Mouse (Mus musculus) megakaryocyte, embryonic 14.5 days (primary cell): ENCODE measurements at regions not wholly inside any gene's neighbourhood (a gene's known extent, or its start where the extent isn't known, plus 50 kb on each side); places are given as distances from the start of the nearest gene placed in this dataset.

Experiments used
- H3K27me3 ChIP-seq: replicated peaks from 2 replicates; pipeline ENCODE3; 2012; ENCODE audit warnings: inconsistent platforms
- H3K36me3 ChIP-seq: replicated peaks from 2 replicates; pipeline ENCODE3; 2012; ENCODE audit warnings: low read length, inconsistent platforms, mixed read lengths
- H3K4me1 ChIP-seq: 2 replicates; pipeline ENCODE4 v1.6.1; 2012; ENCODE audit warnings: inconsistent platforms
- H3K4me3 ChIP-seq: replicated peaks from 2 replicates; pipeline ENCODE3; 2012; ENCODE audit warnings: moderate library complexity, mild to moderate bottlenecking, inconsistent platforms
- H3K9me3 ChIP-seq: 2 replicates; pipeline ENCODE4 v1.6.1; 2012; ENCODE audit warnings: inconsistent platforms
- FLI1 ChIP-seq: IDR thresholded peaks from 2 replicates; pipeline ENCODE4 v1.6.1; 2012; ENCODE audit warnings: low read length, inconsistent platforms, mixed read lengths
- GATA1 ChIP-seq: IDR thresholded peaks from 3 replicates; pipeline ENCODE4 v1.6.1; 2012; ENCODE audit warnings: mixed read lengths, low read length, inconsistent platforms, borderline replicate concordance

DNA sequence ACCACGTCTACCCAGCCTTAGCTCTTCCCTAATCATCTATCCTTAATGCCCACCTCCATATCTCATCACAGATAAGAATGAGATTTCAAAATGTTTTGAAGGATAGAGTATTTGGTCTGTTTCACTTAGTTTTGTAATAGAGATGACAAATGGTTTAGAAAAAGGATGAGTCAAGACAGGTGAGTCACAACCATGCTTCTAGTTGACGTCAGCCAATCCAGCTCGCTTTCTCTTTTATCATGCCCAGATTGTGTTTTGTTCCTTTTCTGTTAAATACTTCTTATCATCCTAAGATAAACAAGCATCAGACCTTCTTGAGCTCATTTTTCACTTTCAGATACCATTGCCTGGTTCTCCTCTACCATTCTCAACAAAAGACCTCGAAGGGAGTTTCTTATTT is 125.4 kb upstream of the Fndc3a start:
- H3K4me3 ChIP-seq, result no peak overlapping the region
- H3K27me3 ChIP-seq, result peaks cover 2% of the 10 kb centered on the region
- TF ChIP-seq FLI1, result no peak
- TF ChIP-seq GATA1, result no peak
- H3K36me3 ChIP-seq, result no peaks in the 10 kb centered on the region
- no peaks in the 10 kb centered on the region for H3K9me3 ChIP-seq
- H3K4me1 ChIP-seq, result peaks cover 10% of the 10 kb centered on the region

DNA sequence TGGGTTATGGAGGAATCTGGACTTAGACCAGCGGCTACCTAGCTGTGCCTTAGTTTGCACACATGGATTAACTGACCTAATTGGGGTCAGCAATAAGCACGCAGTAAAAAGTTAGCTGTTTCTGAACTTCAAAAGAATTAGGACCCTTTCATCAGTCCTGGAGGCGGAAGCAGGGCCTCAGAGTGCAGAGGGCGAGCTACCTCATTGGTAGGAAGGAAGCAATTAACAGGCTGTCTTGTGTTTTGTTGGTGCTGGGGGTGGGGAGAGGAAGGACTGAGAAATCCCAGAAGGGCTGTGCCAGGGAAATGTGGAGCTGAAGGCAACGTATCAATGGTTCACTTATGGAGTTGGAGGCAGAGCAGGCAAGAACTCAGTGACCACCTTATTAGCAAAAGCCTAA is 119.5 kb upstream of the Fndc3a start:
- Histone ChIP-seq H3K4me1 (peaks cover 16% of the 10 kb centered on the region), H3K9me3 (no peaks in the 10 kb centered on the region), H3K27me3 (peaks cover 3% of the 10 kb centered on the region), H3K36me3 (no peaks in the 10 kb centered on the region), H3K4me3 (peak overlapping the region; percentile 26)
- no peak for TF ChIP-seq GATA1

DNA sequence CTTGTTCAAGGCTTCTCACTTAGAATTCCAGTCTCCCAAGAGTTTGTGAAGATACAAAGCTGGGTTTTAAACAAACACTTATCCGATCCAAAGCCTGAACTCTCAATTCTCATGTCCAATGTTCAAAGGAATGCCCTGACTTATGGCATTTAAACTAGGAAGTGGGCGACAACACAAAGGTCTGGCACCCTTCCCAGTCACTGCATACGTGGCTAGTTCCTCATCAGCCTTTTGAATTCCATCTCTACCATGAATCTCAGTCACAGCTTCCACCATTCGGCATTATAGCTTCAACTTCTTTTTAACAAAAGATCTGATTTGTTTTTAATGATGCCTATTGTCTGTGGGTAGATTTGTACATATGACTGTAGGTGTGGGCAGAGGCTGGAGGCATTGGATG is 115.7 kb upstream of the Fndc3a start:
- no peaks in the 10 kb centered on the region for H3K36me3 ChIP-seq
- no peak for TF ChIP-seq GATA1
- no peaks in the 10 kb centered on the region for H3K9me3 ChIP-seq
- peaks cover 2% of the 10 kb centered on the region for H3K27me3 ChIP-seq
- H3K4me1 ChIP-seq, result peaks cover 42% of the 10 kb centered on the region
- no peak overlapping the region for H3K4me3 ChIP-seq

DNA sequence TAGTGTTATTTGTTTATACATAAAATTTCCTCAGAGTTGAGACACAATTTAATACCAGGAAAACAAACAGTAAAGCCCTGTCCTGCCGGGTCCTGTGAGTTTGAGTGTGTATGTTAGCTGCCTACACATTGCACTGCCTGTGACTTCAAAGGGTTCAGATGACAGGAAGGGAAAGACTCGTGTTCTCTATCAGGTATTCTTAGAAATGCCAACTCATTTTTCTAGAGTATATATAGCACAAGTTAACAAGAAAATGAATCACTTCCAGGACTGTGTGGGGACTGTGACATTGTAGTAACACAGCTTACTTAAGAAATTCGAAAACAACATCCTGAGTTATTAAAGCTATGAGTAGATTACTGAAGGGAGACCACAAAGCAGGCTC is 112.4 kb upstream of the Fndc3a start:
- no peaks in the 10 kb centered on the region for H3K36me3 ChIP-seq
- TF ChIP-seq FLI1 (no peak), GATA1 (no peak)
- H3K9me3 ChIP-seq, result peaks cover 4% of the 10 kb centered on the region; the same call in 1 of the 2 replicates
- peak overlapping the region; percentile 53 for H3K4me3 ChIP-seq
- H3K27me3 ChIP-seq, result no peaks in the 10 kb centered on the region
- peaks cover 40% of the 10 kb centered on the region for H3K4me1 ChIP-seq

DNA sequence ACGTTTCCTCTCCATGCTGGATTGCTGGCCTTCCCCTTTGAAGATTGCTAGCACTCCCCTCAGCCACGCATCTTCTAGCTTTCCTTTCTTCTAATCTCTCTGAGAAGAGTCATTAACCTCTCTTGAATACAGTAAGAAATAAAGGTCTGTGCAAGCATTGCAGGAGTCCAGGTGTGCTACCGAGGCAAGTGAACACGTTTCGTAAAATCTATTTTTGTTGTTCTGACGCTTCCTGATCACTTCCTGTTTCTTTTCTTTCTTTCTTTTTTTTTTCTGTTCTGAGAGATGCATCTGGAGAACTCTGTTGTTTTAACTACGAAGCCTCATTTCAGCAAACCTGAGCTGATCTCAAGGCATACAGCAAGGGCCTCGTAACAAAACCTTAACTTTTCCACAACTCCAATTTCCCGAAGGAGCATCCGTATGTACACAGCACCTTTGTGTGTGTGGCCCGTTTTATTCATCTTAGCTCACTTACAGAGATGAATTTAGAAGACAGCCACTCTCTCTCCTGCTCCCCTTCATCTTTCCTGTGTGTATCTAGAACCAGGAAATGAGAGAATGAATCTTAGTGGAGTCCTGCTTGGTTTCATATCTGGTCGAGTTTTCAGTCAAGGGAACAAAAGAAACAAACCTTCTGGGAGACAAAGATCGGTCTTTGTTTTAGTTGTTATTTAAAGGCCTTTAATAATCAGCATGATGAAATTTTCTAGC is 111.9 kb upstream of the Fndc3a start:
- H3K27me3 ChIP-seq, result no peaks in the 10 kb centered on the region
- peak overlapping the region; percentile 0 for H3K4me3 ChIP-seq
- TF ChIP-seq FLI1 (no peak), GATA1 (no peak)
- peaks cover 4% of the 10 kb centered on the region; the same call in 1 of the 2 replicates for H3K9me3 ChIP-seq
- H3K36me3 ChIP-seq, result no peaks in the 10 kb centered on the region
- H3K4me1 ChIP-seq, result peaks cover 40% of the 10 kb centered on the region

DNA sequence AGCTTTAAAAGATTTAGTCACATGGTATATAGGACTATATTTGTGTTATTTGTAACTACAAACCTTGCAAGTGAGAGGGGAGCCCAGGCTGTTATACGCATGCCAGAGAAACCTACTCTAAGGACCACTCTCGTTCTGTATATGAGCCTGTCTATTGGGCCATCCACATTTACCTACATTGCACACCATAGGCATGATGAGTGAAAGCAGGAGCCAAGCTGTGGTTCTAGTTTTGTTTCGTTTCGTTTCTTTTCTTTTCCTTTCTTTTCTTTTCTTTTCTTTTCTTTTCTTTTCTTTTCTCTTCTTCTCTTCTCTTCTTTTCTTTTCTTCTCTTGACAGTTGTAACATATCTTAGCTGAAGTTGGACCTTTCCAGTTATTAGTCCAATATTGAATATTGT is 109.2 kb upstream of the Fndc3a start:
- Histone ChIP-seq H3K36me3 (no peaks in the 10 kb centered on the region), H3K9me3 (peaks cover 4% of the 10 kb centered on the region; the same call in 1 of the 2 replicates), H3K4me1 (peaks cover 40% of the 10 kb centered on the region), H3K4me3 (no peak overlapping the region), H3K27me3 (no peaks in the 10 kb centered on the region)
- TF ChIP-seq FLI1, result no peak
- no peak for TF ChIP-seq GATA1

DNA sequence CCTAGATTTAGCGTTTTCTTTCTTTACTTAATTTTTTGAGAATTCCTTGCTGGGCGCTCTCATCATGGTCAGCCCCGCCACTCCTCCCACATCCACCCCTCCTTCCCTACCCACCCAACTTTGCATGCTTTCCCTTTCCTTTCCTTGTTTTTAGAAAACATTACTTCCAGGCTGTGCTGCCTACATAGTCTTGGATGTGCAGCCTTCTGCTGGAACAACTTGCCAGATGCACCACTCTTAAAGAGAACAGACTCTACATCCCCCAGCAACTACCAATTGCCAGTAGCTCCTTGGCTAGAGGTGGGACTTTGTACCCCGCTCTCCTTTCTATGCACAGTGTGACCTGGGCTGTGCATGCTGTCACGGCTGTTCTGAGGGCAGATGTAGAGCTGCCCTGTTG is 108.0 kb upstream of the Fndc3a start:
- Histone ChIP-seq H3K4me3 (no peak overlapping the region), H3K27me3 (no peaks in the 10 kb centered on the region), H3K36me3 (no peaks in the 10 kb centered on the region), H3K4me1 (peaks cover 33% of the 10 kb centered on the region), H3K9me3 (peaks cover 4% of the 10 kb centered on the region; the same call in 1 of the 2 replicates)
- TF ChIP-seq GATA1 (no peak), FLI1 (no peak)

DNA sequence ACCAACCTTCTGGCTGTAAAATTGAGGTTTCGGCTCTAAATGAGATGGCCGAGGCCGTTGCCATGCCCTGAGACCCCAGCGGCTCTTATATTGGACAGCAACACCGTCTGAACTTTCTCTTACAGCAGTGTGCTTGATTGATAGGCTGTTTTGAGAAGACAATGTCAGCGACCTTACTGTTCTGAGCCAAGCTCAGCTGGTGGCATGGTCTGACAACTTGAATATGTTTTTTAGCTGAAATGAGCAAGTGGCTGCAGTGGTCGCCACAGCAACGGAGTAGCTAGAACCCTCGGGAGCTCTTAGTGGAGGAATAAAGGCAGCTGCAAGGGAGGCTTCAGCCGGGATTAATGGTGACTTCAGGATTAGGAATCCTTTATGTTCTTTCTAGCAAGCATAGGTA is 107.0 kb upstream of the Fndc3a start:
- TF ChIP-seq GATA1, result no peak
- TF ChIP-seq FLI1, result no peak
- Histone ChIP-seq H3K36me3 (no peaks in the 10 kb centered on the region), H3K9me3 (peaks cover 4% of the 10 kb centered on the region; the same call in 1 of the 2 replicates), H3K4me1 (peaks cover 23% of the 10 kb centered on the region), H3K27me3 (peaks cover 2% of the 10 kb centered on the region), H3K4me3 (no peak overlapping the region)

DNA sequence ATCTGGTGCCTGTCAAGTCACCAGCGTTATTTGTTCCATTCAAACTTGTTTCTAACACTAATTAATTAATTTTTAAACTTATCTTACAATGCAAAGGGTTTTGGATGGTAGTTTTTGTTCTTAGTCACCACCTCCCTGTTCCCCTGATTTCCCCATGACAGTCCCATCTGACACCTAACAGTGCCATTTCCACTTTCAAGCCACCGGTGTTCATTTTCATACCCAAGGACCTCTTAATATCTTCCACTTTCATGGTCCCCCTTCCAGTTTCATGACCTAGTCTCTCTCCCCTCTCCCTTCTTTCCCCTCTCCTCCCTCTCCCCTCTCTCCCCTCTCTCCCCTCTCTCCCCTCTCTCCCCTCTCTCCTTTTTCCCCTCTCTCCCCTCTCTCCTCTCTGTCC is 99.3 kb upstream of the Fndc3a start:
- TF ChIP-seq GATA1 (no peak), FLI1 (no peak)
- H3K4me3 ChIP-seq, result no peak overlapping the region
- H3K9me3 ChIP-seq, result no peaks in the 10 kb centered on the region
- peaks cover 4% of the 10 kb centered on the region for H3K27me3 ChIP-seq
- no peaks in the 10 kb centered on the region for H3K36me3 ChIP-seq
- H3K4me1 ChIP-seq, result peaks cover 20% of the 10 kb centered on the region

DNA sequence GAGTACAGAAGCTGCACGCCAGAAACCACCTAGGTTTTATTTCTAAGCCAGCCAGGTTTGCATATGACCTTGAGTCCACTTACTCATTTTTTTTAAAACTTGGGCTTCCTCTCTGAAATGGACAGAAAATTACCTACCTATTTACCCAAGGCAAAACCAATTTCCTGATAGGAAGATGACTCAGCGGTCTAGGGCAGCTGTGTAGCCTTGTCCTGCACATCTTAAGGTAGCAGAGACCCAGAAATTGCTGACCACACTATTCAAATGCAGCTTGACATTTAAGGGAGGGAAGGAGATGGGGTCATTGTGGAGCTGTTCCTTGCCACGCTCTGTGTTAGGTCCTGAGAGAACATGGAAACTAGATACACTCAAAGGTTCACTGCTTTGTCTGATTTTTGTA is 98.1 kb upstream of the Fndc3a start:
- Histone ChIP-seq H3K4me1 (peaks cover 20% of the 10 kb centered on the region), H3K27me3 (peaks cover 4% of the 10 kb centered on the region), H3K9me3 (no peaks in the 10 kb centered on the region), H3K4me3 (no peak overlapping the region), H3K36me3 (no peaks in the 10 kb centered on the region)
- no peak for TF ChIP-seq FLI1
- TF ChIP-seq GATA1, result no peak
